ENCODE assay signal across 8 mouse cellular contexts in the genomic region with DNA sequence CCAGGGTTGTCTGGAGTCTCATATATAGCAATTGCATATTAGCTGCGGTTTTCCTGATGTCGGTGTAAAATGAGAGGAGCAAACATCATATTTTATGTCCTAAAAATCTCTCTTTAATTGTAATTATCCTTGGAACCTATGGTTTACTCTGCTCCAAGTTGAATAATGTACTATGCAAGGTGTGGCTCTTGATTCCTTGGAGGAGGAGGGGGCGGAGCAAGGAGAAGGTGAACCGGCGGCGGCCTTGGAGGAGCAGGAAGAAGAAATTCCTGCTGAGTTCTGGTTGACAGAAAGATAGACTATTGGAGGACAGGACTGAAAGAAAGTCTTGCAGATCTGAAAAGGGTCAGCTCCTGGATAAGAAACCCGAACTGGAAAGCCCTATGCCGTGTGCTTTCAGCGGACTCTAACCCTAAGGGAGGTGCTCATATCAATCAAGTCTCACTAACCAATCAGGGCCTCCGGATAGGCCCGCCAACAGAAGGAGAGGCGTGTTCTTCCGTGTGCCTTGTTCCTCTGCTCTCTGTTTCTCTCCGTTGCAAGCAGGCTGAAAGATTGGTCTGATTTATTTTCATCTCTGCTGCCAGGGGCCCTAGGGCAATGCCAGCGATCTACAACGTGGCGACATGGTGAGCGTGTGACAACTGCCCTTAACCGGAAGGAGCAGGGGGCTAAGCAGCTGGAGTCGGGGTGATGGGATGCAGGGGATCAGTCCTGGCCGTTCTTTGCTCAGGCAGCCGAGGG.
DNase-seq lines count a peak whose midpoint lies in the region; ATAC-seq lines count a peak whose summit lies in the region.
"Not testable (repeated sequence)": the region's sequence is repeated elsewhere in the genome, so short reads cannot be mapped to it uniquely, and the experiment has no call there.

No protein-coding gene starts in this region.

- H3K27me3 ChIP-seq in erythroblast, embryonic 14.5 days (ENCODE audit: control insufficient read depth); heart, embryonic 12.5 days (replicated peaks); kidney, embryonic 14.5 days (ENCODE audit: control insufficient read depth, insufficient read depth, low read length); limb, embryonic 12.5 days; midbrain, embryonic 12.5 days: not testable (repeated sequence)

- WGBS in heart, embryonic 12.5 days, result 1% methylated on average over 22 of the region's 22 CpGs
- WGBS in kidney, embryonic 14.5 days, result 1% methylated on average over 22 of the region's 22 CpGs
- WGBS in limb, embryonic 12.5 days, result 1% methylated on average over 22 of the region's 22 CpGs
- 2% methylated on average over 22 of the region's 22 CpGs for WGBS in midbrain, embryonic 12.5 days

- H3K4me1 ChIP-seq in erythroblast, embryonic 14.5 days (ENCODE audit: control insufficient read depth); heart, embryonic 12.5 days (replicated peaks); kidney, embryonic 14.5 days (ENCODE audit: control insufficient read depth, insufficient read depth, low read length); limb, embryonic 12.5 days (replicated peaks); midbrain, embryonic 12.5 days: not testable (repeated sequence)

- H3K36me3 ChIP-seq in erythroblast, embryonic 14.5 days (ENCODE audit: control insufficient read depth); heart, embryonic 12.5 days; kidney, embryonic 14.5 days (ENCODE audit: control insufficient read depth, insufficient read depth, low read length); limb, embryonic 12.5 days; midbrain, embryonic 12.5 days: not testable (repeated sequence)

- H3K4me2 ChIP-seq in heart, embryonic 12.5 days, result peak overlapping the region; percentile 67
- H3K4me2 ChIP-seq in kidney, embryonic 14.5 days (replicated peaks; ENCODE audit: low read depth, low read length), result peak overlapping the region; percentile 36
- peak overlapping the region; percentile 51 for H3K4me2 ChIP-seq in limb, embryonic 12.5 days
- peak overlapping the region; percentile 56 for H3K4me2 ChIP-seq in midbrain, embryonic 12.5 days (replicated peaks)

- H3K27ac ChIP-seq in heart, embryonic 12.5 days (ENCODE audit: poor library complexity, severe bottlenecking), result peak overlapping the region; percentile 80
- peak overlapping the region; percentile 71; the same call in 1 of the 2 replicates for H3K27ac ChIP-seq in kidney, embryonic 14.5 days (ENCODE audit: low read depth, low read length)
- peak overlapping the region; percentile 82 for H3K27ac ChIP-seq in limb, embryonic 12.5 days
- peak overlapping the region; percentile 64 for H3K27ac ChIP-seq in midbrain, embryonic 12.5 days (replicated peaks)

- peak; percentile 65 for DNase-seq in CD4-positive helper T cell, adult 2 months (ENCODE audit: low read depth, low spot score)
- DNase-seq in brain, embryonic 18.5 days (ENCODE audit: low read depth, low spot score), result peak; percentile 39
- DNase-seq in spleen, adult 12 weeks (ENCODE audit: low spot score), result peak; percentile 22

- peak; percentile 67; the same call in 1 of the 2 replicates for ATAC-seq in heart, embryonic 12.5 days (ENCODE audit: insufficient number of reproducible peaks, low FRiP score)
- peak; percentile 85 for ATAC-seq in kidney, embryonic 14.5 days (ENCODE audit: low FRiP score, low TSS enrichment)
- not testable (repeated sequence) for ATAC-seq in limb, embryonic 12.5 days (ENCODE audit: insufficient number of reproducible peaks, insufficient read depth, low FRiP score, low TSS enrichment, low read depth)
- peak; percentile 92 for ATAC-seq in midbrain, embryonic 12.5 days (ENCODE audit: low FRiP score, low read depth)

- peak overlapping the region; percentile 80 for H3K9ac ChIP-seq in heart, embryonic 12.5 days
- H3K9ac ChIP-seq in kidney, embryonic 14.5 days (ENCODE audit: low read depth, low read length), result peak overlapping the region; percentile 63; the same call in 1 of the 2 replicates
- H3K9ac ChIP-seq in limb, embryonic 12.5 days (replicated peaks), result peak overlapping the region; percentile 71
- H3K9ac ChIP-seq in midbrain, embryonic 12.5 days (replicated peaks), result peak overlapping the region; percentile 78

- peak overlapping the region; percentile 68 for H3K4me3 ChIP-seq in erythroblast, embryonic 14.5 days (replicated peaks)
- H3K4me3 ChIP-seq in heart, embryonic 12.5 days, result peak overlapping the region; percentile 81
- H3K4me3 ChIP-seq in kidney, embryonic 14.5 days (ENCODE audit: low read length), result peak overlapping the region; percentile 62
- H3K4me3 ChIP-seq in limb, embryonic 12.5 days (replicated peaks), result peak overlapping the region; percentile 62
- peak overlapping the region; percentile 64 for H3K4me3 ChIP-seq in midbrain, embryonic 12.5 days

- not testable (repeated sequence) for H3K9me3 ChIP-seq in erythroblast, embryonic 14.5 days (ENCODE audit: control insufficient read depth, low read length); heart, embryonic 12.5 days (replicated peaks); kidney, embryonic 14.5 days (ENCODE audit: control insufficient read depth, low read length); limb, embryonic 12.5 days; midbrain, embryonic 12.5 days
